Mouse (Mus musculus) frontal cortex, postnatal 36 days (tissue): ENCODE data around the gene Ccdc73.
"Not testable (repeated sequence)": the region's sequence is repeated elsewhere in the genome, so short reads cannot be mapped to it uniquely, and the experiment has no call there.

ENCODE experiments used
- DNase-seq, 2 experiments: peaks; one replicate each; pipeline ENCODE4 v3.0.0; 2022; ENCODE audit warnings: low spot score in 2 of 2

Ccdc73 gene

GRCm38 (mm10) chr2:104867282-104867855 is at the start of gene Ccdc73:
Gene Ccdc73, plus strand, starts transcription at chr2:104867805.
- DNase-seq, result no peak

DNA sequence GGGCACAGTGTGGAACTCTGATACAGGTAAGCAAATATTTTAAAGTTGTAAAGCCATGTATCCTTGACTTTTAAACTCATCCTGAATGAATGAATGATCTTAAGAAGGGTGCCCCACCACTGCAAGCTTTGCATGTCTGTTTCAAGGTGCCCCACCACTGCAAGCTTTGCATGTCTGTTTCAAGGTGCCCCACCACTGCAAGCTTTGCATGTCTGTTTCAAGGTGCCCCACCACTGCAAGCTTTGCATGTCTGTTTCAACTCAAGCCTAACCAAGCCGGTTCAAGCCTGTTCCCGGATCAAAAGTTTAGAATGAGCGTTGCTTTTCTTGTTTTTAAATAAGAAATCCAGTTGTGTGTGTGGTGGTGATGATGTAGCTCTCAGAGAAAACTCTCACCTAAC is 48.8 kb upstream of the Ccdc73 start:
- DNase-seq, result not testable (repeated sequence)

DNA sequence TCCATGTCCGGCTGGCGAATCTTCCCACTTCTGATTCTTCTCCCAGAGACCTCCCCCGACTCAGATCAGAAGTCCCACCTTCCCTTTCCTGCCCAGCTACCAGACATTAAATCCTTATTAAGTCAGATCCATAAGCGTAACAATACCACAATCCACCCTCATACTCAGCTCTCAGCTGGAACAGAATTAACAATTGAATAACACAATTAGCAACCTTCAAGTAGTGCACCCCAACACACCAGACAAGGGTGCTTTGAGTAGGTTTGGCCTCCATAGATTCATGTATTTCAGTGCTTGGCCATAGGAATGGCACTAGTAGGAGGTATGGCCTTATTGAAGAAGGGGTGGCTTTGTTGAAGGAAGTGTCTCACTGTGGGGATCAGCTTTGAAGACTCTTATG is 41.4 kb upstream of the Ccdc73 start:
- no peak for DNase-seq

DNA sequence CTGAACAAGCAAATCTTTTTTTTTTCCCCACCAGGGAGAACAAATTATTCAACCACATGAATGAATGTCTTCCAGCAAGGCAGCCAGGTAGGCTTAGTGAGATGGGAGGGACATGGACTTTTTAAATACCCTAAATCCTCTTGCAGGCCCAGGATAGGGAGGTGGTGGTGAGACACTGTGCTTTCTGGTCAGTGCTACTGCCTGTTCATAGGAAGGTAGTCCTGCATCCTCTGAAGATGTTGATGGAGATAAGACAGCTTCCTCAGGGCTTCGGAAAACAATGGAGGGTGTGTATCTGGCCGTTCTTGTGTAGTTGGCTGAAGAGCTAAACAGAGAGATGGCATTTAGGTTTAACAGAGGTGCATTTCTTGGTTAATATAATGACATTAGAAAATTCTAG is 35.1 kb upstream of the Ccdc73 start:
- DNase-seq, result no peak

GRCm38 (mm10) chr2:104840974-104841373 is 26.6 kb upstream of the Ccdc73 start:
- DNase-seq, result no peak

GRCm38 (mm10) chr2:104841736-104842135 is 25.9 kb upstream of the Ccdc73 start:
- DNase-seq, result no peak

- no peak for DNase-seq
These were observed 25.0 kb upstream of the Ccdc73 start for GRCm38 (mm10) chr2:104842559-104842958.

DNA sequence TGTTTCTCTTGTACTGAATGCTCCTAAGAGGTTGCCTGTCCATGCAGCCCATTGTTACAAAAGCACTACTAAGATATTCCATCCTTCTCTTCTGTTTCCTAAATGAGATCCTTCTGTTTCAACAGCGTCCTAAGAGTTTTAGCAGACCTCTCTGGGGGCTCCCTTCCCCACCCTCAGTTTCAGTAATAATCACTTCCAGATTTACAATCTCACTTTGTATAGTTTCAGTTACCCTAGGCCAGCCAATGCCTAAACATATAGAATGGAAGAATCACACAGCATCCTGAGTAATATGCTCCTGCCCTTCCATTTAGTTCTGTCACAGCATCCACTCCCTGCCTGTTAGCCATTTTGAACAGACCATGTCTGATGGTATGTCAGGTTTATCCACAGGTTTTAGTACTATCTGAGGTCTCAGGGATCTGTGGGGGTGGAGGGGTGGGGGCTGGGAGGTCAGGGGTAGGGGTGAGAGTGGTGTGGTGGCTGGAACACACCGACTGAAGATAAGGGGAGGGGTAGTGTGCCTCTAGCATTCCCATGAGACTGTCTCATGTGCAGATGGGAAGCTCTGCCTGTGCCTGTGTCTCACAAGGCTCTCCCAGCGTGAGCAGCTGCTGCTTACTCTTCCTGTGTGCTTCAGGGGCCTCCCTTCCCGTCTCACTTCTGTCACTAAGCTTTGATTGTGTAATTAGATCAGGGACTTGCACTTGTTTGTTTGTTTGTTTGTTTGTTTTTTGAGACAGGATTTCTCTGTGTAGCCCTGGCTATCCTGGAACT is 20.8 kb upstream of the Ccdc73 start:
- DNase-seq, result no peak

GRCm38 (mm10) chr2:104847645-104848044 is 20.0 kb upstream of the Ccdc73 start:
- DNase-seq, result no peak

DNA sequence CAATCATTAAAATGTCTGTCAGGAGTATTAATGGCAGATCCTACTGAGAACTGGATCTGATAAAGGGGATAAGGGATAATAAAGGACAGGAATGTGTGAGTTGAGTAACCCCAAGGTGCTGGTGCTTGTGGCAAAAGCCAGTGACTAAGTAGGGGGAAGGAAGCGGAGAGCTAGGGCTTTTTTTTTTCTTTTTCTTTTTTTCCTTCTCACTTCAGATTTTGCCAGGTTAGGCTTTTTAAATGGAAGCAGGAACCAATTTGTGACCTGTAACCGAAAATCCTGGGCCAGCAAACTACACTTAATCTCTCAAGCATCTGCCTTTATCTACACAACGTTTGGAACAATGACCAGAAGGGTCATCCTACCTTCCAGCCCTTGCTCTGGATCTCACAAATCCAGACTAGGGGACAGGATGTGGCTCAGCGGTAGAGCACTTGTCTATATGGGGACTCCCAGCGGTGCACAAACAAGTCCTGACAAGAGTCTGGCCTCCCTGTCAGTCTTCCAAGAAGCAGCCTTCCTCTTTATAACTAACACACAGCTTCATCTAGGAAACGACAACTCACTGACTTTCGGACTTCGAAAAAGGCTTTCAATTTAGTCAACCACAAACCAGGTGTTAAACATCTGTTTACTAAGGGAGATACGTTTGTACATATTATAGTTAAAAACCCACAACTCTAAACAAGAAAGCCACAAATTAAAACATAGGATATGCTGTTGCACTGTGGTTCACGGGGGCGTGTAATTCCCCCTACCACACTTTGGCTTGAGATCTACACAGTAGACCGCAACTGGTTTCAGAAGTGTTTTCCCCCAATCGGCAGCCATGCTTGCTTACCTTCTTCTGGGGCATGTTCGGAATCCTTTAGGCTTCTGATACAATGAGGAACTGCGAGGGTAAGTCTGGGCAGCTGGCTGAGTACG is 19.1 kb upstream of the Ccdc73 start:
- DNase-seq, result no peak

- DNase-seq, result peak; percentile 21 to 28
These were observed 18.2 kb upstream of the Ccdc73 start, which contains the start of gene Prrg4 for GRCm38 (mm10) chr2:104849276-104849990. Gene Prrg4, minus strand, starts transcription at chr2:104849876.

- no peak for DNase-seq
These were observed 17.6 kb upstream of the Ccdc73 start for GRCm38 (mm10) chr2:104849991-104850359.

DNA sequence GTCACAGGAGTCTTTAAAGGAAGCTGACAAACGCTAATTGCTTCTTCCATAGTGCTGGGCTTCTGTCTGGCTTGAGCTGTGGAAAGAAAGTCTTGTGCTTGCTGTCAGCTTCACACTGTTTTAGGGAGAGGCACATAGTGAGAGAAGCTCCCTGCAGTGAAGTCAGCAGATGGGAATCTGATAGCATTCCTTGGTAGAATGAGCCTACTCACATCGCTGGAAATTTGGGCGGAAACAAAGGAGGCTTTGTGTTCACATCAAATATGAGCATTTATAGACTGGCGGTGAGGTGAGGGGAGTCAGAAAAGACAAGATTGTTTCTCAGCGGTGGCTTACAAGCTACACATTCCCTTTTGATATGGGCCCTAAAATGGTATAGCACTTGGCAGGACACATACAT is 15.9 kb upstream of the Ccdc73 start:
- DNase-seq, result no peak

- DNase-seq, result no peak
These were observed 15.1 kb upstream of the Ccdc73 start for GRCm38 (mm10) chr2:104852546-104852945.

- DNase-seq, result no peak
These were observed 12.8 kb upstream of the Ccdc73 start for GRCm38 (mm10) chr2:104854836-104855235.

- DNase-seq, result no peak
These were observed 11.9 kb upstream of the Ccdc73 start for GRCm38 (mm10) chr2:104855732-104856131.

- no peak for DNase-seq
These were observed 11.4 kb upstream of the Ccdc73 start for GRCm38 (mm10) chr2:104856218-104856617.

GRCm38 (mm10) chr2:104858083-104858482 is 9.5 kb upstream of the Ccdc73 start:
- DNase-seq, result not testable (repeated sequence)

- no peak for DNase-seq
These were observed 8.5 kb upstream of the Ccdc73 start for GRCm38 (mm10) chr2:104859060-104859459.

GRCm38 (mm10) chr2:104860426-104860825 is 7.2 kb upstream of the Ccdc73 start:
- no peak for DNase-seq

DNA sequence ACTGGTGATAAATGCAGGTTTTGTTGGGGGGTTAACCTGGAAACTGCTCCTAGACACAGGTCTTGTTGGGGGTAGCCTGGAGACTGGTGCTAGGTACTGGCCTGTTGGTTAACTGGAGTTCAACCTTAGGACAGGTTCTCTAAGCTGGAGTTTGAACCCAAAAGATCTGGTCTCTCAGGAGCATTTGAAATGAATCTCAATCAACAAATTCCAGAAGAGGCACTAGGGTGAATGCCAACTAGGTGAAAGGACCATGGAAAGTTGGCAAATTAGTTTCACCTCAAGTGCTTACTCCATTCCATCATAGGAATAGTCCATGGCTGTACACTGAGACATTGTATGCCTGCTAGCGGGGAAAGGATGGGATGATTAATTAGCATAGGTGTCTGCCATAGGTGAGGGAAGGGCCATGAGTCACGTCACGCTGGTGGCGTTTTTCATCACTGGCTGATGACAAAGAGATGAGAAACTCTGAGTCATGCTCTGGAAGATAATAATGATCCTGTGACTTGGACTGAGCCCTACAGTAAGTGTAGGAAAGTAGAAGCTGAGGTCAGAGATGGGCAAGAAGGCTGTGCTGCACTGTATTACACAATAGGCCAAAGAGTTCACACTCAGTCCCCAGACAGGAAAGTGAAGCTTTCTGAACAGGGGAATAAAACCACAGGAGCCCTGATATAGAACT is 3.3 kb upstream of the Ccdc73 start:
- no peak for DNase-seq
